Mouse (Mus musculus) spleen, adult 12 weeks (tissue): ENCODE measurements at regions not wholly inside any gene's neighbourhood (a gene's known extent, or its start where the extent isn't known, plus 50 kb on each side); places are given as distances from the start of the nearest gene placed in this dataset.

Experiments
- DNase-seq: peaks from one replicate; pipeline ENCODE4 v3.0.0; 2022; ENCODE audit warnings: low spot score

DNA sequence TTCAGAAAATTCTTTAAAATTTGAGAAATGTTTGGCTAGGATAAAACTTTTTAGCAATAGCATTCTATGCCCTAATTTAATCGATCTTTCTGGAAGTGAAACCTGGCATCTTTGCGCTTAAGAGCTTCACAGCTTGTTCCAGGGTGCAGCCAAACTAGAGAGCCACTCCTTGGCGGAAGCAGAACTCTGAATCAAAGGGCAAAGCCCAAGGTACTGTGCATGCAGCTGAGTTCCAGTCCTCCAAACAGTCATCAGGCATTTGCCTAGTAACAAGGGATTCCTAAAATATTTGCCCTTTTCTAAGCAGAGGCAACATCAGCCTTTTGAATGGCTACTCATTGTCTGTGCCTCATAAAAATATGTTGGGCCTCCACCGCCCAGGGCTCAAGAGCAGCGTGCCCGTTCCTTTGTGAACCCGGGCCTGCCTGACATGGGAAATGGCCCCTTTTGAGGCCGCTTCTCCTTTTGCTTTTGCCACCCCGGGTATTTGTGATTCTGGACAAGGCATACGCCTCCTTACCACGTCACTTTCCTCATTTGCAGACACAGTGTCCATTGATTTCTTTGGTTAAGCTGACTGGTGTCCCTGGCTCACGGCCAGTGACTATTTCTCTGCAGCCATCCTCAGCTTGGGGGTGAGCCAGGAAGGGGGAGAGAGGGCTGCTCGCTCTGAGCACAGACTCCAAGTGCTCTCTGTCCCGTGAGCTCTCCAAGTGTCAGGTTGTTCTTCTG is 402.2 kb upstream of the Smim15 start:
- DNase-seq: no peak

- DNase-seq: no peak
Measured at GRCm38 (mm10) chr13:107639620-107640019, 404.6 kb upstream of the Smim15 start.

GRCm38 (mm10) chr13:107637269-107637668 is 407.0 kb upstream of the Smim15 start:
- no peak for DNase-seq

- DNase-seq: no peak
Measured at GRCm38 (mm10) chr13:107635114-107635513, 409.1 kb upstream of the Smim15 start.

DNA sequence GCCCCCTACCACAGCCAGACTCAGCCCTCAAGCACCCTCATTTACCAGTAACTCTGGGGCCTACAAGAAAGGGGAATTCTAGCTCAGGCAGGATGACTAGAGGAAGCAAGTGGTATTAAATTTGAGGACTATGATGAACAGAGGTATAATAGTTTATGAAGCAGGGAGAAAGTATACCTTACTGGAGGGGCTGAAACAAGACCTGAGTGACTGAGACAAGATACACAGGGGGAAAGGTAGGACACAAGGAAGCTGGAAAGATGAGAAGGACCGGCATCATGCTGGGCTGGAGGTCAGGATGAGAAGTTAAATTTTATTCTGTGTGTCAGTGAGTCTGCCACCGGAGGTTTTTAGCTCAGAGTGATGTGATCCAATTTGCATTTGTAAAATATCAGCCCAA is 417.2 kb upstream of the Smim15 start:
- DNase-seq: no peak

DNA sequence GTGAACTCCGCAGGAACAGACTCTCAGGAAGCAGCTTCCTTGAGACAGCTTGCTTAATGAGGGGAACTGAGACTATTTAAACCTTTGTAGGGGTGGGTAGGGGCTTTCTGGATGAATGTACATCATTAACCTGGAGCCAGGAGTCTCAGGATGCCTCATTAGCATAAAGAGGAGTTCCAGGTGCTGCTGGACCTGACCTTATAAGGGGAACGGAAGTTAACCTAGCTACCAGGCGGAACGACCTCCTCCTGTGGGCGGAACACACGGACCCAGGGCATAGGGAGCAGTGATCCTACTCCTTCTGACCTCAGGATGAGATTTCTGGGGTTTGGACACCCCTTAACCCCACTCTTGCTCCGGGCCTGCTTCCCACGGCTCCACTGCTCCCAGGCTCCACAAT is 417.6 kb upstream of the Smim15 start:
- no peak for DNase-seq

- no peak for DNase-seq
Measured at GRCm38 (mm10) chr13:107621337-107621736, 422.9 kb upstream of the Smim15 start.

DNA sequence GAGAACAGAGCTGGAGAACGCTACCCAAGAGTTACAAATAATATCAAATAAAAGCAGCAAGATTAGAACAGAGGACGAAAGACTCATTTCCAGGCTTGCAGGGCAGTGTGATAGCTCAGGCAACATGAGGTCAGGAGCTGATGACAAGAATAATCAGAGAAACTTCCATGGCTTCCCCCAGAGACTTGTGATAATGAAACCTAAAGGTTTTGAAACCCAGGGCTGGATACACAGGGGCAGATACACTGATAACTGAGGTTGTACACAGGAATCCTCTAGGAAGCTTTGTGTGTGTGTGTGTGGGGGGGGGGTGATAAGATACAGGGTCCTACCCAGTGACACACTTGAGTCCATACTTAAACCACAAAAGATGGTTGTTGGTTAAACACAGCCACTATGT is 423.4 kb upstream of the Smim15 start:
- DNase-seq: no peak

DNA sequence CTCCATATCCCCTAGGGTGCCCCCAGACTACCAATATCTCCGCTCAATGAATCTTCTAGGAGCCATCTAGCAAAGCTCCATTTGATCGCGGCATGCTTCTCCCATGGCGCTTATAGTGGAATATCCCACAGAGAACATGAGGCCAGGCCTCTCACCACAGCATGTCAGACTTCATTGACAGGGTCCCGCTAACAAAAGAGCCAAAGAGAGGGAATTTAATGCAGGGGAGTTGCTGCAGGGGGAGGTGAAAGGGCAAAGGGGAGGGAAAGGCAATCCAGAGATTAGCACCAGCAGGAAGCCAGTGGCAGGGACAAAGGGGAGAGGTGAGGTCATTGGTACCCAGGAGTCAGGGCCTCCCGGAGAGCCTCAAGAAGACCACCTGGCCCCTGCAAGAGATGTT is 424.0 kb upstream of the Smim15 start:
- no peak for DNase-seq

GRCm38 (mm10) chr13:107619430-107619927 is 424.8 kb upstream of the Smim15 start:
- DNase-seq: peak; percentile 5

- no peak for DNase-seq
Measured at GRCm38 (mm10) chr13:107618796-107619429, 425.3 kb upstream of the Smim15 start.

- DNase-seq: no peak
Measured at GRCm38 (mm10) chr13:107618369-107618771, 425.9 kb upstream of the Smim15 start.

DNA sequence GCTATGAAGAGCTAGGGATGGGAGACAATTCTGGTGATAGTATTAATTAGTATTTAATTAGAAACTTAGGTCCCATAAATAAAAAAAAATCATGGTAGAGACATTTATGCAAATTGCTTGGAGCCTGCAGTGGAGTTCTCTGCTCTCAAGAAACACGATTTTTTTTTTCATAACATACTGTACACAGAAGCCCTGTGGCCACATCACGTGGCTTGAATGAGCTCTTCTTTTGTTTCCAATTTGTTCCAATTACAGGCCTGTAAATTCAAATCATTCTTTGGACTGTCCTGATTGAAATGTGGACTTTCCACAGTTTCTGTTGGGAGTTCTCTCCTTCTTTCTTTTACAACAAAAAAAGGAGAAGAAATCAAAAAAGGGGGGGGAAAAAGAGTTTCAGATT is 426.7 kb upstream of the Smim15 start:
- DNase-seq: no peak

- no peak for DNase-seq
Measured at GRCm38 (mm10) chr13:107616775-107617174, 427.5 kb upstream of the Smim15 start.

DNA sequence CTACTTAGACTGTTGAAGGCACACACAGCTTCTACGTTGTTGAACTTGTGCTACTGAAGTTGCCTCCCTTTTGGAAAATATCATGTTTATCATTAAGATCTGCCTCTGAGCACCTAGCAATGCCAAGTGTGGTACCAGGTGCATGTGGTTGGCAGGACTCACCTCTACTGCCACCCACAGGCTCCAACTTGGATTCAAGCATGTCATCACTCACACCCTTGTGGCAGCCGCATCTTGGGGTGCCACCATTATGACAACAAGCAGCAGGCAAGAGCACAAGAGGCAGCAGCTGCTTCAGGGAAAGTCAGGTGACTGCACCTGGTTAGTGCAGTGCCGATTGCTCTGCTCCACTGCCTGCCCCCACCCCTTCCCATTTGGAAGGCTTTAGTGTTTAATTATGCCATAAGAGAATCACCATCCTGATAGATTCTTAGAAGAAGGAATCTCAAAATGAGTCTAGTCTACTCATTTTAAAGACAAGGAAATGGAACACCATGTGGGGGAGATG is 435.2 kb upstream of the Smim15 start:
- DNase-seq: no peak

DNA sequence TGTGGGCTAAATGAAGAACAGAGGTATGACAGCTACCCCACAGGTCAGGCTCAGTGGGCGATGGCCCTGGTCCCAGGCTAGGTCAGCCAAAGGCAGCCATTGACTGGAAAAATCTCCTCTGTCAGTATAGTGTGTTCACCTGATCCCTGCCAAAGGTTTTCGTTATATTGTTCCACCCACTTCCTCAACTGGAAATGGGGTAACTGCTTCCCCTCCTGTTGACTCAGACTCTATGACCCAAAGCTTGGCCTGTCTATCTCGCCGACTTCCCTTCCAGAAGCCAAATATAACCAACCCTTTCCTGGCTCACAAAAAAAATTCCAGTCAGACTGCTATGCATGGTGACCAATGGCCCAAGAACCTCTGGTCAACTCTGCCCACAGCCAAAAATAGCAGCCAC is 437.0 kb upstream of the Smim15 start:
- DNase-seq: no peak

GRCm38 (mm10) chr13:107602149-107602548 is 442.1 kb upstream of the Smim15 start:
- no peak for DNase-seq

- no peak for DNase-seq
Measured at GRCm38 (mm10) chr13:107601132-107601439, 443.2 kb upstream of the Smim15 start.

- no peak for DNase-seq
Measured at GRCm38 (mm10) chr13:107600331-107601131, 443.7 kb upstream of the Smim15 start.

DNA sequence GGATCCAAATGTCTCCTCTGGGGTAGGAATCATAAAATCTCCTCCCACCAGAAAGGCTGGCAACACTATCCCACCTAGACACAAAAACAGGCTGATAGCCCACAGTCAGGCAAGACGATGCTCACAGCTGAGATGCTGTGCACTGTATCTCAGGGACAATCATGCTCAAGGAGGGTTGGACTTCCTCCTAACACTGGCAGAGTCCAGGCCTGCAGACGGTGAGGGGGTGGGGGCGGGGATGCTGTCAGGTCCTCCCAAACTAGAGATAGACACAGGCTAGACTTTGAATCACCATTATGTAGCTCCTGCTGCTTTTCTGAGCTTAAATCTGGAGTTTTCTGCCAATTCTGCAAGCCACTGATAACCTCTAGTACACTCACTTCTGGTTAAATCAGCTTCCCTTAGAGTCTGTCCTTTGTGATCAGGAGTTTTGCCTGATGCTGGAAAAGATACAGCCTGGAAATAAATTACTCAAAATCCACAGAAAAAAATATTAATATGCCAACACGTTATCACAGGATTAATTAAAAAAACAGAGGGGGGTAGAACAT is 445.1 kb upstream of the Smim15 start:
- no peak for DNase-seq

GRCm38 (mm10) chr13:107598391-107598790 is 445.9 kb upstream of the Smim15 start:
- no peak for DNase-seq

- no peak for DNase-seq
Measured at GRCm38 (mm10) chr13:107597217-107597616, 447.0 kb upstream of the Smim15 start.

DNA sequence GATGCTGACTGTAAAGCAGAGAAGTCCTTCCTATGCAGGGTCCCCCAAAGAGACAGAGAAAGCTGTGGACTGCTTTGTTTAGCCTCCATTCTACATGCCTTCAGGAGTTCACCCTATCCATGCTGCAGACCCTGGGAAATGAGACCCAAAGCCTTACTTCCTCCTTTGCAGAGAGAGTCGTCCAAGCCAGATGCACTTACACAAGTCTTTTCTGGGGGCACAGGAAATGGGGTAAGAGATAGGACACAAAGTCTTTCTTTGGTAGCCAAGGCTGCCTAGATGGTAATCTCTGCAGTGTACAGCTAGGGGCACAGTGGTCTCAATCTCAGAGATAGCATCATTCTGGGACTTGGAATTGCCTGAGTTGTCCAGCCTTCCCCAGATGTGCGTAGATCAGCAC is 448.1 kb upstream of the Smim15 start:
- no peak for DNase-seq
